Mouse (Mus musculus) olfactory bulb, adult 2 months (tissue): Measurements from ENCODE around the gene Sdc3.

Source experiments
- CTCF ChIP-seq: fragments of 200-500 bp; IDR thresholded peaks from 2 replicates; pipeline ENCODE4 v1.5.1; 2012; ENCODE audit warnings: low read depth, mild to moderate bottlenecking, low read length, moderate library complexity; ENCODE audit not compliant: insufficient read depth
- POLR2A ChIP-seq: fragments of 200-500 bp; IDR thresholded peaks from 2 replicates; pipeline ENCODE4 v1.6.1; 2012; ENCODE audit warnings: mild to moderate bottlenecking, low read depth, low read length, moderate library complexity; ENCODE audit not compliant: insufficient read depth

DNA sequence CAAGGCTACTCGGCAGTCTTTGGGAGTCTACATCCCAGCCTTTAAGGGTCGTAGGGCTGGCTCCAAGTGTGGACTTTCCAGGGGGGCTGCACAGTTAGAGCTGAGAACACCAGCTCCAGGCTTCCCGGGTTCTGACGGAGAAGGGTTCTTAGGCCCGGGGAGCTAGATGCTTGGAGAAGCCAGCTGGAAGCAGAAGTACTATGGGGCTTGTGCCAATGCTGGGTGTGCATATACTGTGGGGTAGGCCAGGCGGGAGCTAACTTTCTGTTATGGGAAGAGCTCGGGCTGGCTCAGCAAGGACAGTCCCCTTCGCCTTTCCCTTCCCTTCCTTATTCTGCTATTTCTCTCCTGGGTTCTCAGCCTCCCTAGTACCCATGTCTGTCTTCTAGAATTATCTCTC, 23.5 kb downstream of the Sdc3 start:
- TF ChIP-seq CTCF = no peak
- no peak for TF ChIP-seq POLR2A
